Mouse (Mus musculus) hindbrain, postnatal 0 days (tissue): ENCODE results near the gene Bcl9. TPM values are rescaled to one million over a fixed set of nuclear protein-coding genes. Genes with fewer than 3 reads are reported as not detected.
A peak's percentile ranks its signal among the peaks of the same experiment; 100 is the strongest.

Source experiments
- ATAC-seq: fragments of 200-750 bp; cut with Nextera tagmentation; 2 replicates; pipeline ENCODE4 v1.8.0; 2017; ENCODE audit warnings: mild to moderate bottlenecking, moderate TSS enrichment, moderate library complexity
- DNase-seq: peaks from one replicate; pipeline ENCODE4 v3.0.0-alpha.2; 2015; ENCODE audit warnings: low spot score
- H3K27ac ChIP-seq: fragments of 300-500 bp; sonication (generic); 2 replicates; pipeline ENCODE4 v1.5.1; 2014; ENCODE audit warnings: mild to moderate bottlenecking
- H3K27me3 ChIP-seq: fragments of 300-500 bp; sonication (generic); 2 replicates; pipeline ENCODE4 v1.6.1; 2014; ENCODE audit warnings: low read length, mixed read lengths; ENCODE audit not compliant: insufficient read depth
- H3K36me3 ChIP-seq: fragments of 300-500 bp; sonication (generic); 2 replicates; pipeline ENCODE4 v1.6.1; 2014; ENCODE audit warnings: low read length, mixed read lengths; ENCODE audit not compliant: insufficient read depth
- H3K4me1 ChIP-seq: fragments of 300-500 bp; sonication (generic); 2 replicates; pipeline ENCODE4 v1.6.1; 2014; ENCODE audit warnings: antibody characterized with exemption, low read length, mixed read lengths; ENCODE audit not compliant: insufficient read depth
- H3K4me2 ChIP-seq: fragments of 300-500 bp; sonication (generic); 2 replicates; pipeline ENCODE4 v1.6.1; 2014; ENCODE audit warnings: low read depth, mild to moderate bottlenecking, low read length, moderate library complexity, mixed read lengths
- H3K4me3 ChIP-seq: fragments of 300-500 bp; sonication (generic); 2 replicates; pipeline ENCODE4 v1.5.1; 2014; ENCODE audit warnings: low read length
- H3K9ac ChIP-seq: fragments of 300-500 bp; sonication (generic); replicated peaks from 2 replicates; pipeline ENCODE4 v1.6.1; 2014; ENCODE audit warnings: mild to moderate bottlenecking, low read length, moderate library complexity, mixed read lengths
- H3K9me3 ChIP-seq: fragments of 300-500 bp; sonication (generic); 2 replicates; pipeline ENCODE4 v1.6.1; 2016; ENCODE audit warnings: low read length, mixed read lengths
- CTCF ChIP-seq: IDR thresholded peaks from 2 replicates; pipeline ENCODE4 v1.5.1; 2016; ENCODE audit warnings: antibody characterized with exemption, control low read depth, low read depth
- WGBS: fragments of 180-500 bp; shearing (Covaris S2); extraction: QIAGEN DNeasy Blood & Tissue Kit; methylation state at CpG from one replicate; pipeline ENCODE4 v1.1.7; 2014; 5-methylcytosine and 5-hydroxymethylcytosine counted together
- polyA plus RNA-seq: library from polyadenylated mRNA; unstranded; fragments of >200 nt; fragmentation: Nextera tagmentation; extraction: Ambion mirVana; gene quantifications from 2 replicates; pipeline ENCODE4 v1.2.1, GENCODE M21; 2015
- total RNA-seq: library from RNA; depleted of rRNA; stranded (reverse); fragments of >200 nt; gene quantifications from 2 replicates; pipeline ENCODE4 v1.2.3, GENCODE M21; 2014

Bcl9 gene
- total and polyA plus RNA-seq, 2 experiments from 2014 or later = 30.3 to 53.8 TPM

GRCm38 (mm10) chr3:97296941-97297552 is 670 bp downstream of the Bcl9 start:
- peak overlapping the region; percentile 86 for H3K4me2 ChIP-seq
- 1% methylated on average over 16 of the region's 16 CpGs for WGBS
- H3K4me1 ChIP-seq = peaks cover 15% of the 10 kb centered on the region
- H3K27ac ChIP-seq = peak overlapping the region; percentile 97
- ATAC-seq (peak; percentile 67), DNase-seq (peak; percentile 56)
- H3K27me3 ChIP-seq = no peaks in the 10 kb centered on the region
- no peaks in the 10 kb centered on the region for H3K9me3 ChIP-seq
- 0 out of 2 replicates have a peak, but pooled peaks have one; percentile 2 for TF ChIP-seq CTCF
- peak overlapping the region; percentile 82 for H3K9ac ChIP-seq
- no peaks in the 10 kb centered on the region for H3K36me3 ChIP-seq
- H3K4me3 ChIP-seq = peak overlapping the region; percentile 74

- Histone ChIP-seq H3K36me3 (no peaks in the 10 kb centered on the region), H3K4me2 (no peak overlapping the region), H3K4me3 (no peak overlapping the region), H3K27me3 (no peaks in the 10 kb centered on the region), H3K9ac (no peak overlapping the region), H3K27ac (no peak overlapping the region), H3K9me3 (no peaks in the 10 kb centered on the region), H3K4me1 (peaks cover 15% of the 10 kb centered on the region)
- TF ChIP-seq CTCF = no peak
- 78% methylated on average over 9 of the region's 9 CpGs for WGBS
- no peak for DNase-seq
- ATAC-seq = no peak
These were observed 3.4 kb downstream of the Bcl9 start for GRCm38 (mm10) chr3:97294334-97294733.

GRCm38 (mm10) chr3:97284878-97285277 is 12.8 kb downstream of the Bcl9 start:
- DNase-seq = no peak
- no peaks in the 10 kb centered on the region for H3K36me3 ChIP-seq
- H3K27ac ChIP-seq = no peak overlapping the region
- no peaks in the 10 kb centered on the region for H3K9me3 ChIP-seq
- WGBS = 79% methylated on average over 4 of the region's 4 CpGs
- H3K27me3 ChIP-seq = no peaks in the 10 kb centered on the region
- H3K4me3 ChIP-seq = no peak overlapping the region
- H3K9ac ChIP-seq = no peak overlapping the region
- no peak for TF ChIP-seq CTCF
- H3K4me1 ChIP-seq = no peaks in the 10 kb centered on the region
- no peak for ATAC-seq
- H3K4me2 ChIP-seq = no peak overlapping the region

GRCm38 (mm10) chr3:97284056-97284455 is 13.7 kb downstream of the Bcl9 start:
- 85% methylated on average over 9 of the region's 9 CpGs for WGBS
- Histone ChIP-seq H3K36me3 (no peaks in the 10 kb centered on the region), H3K4me3 (no peak overlapping the region), H3K27ac (no peak overlapping the region), H3K9me3 (no peaks in the 10 kb centered on the region), H3K9ac (no peak overlapping the region), H3K4me2 (no peak overlapping the region), H3K4me1 (no peaks in the 10 kb centered on the region), H3K27me3 (no peaks in the 10 kb centered on the region)
- no peak for TF ChIP-seq CTCF
- DNase-seq (no peak), ATAC-seq (no peak)

- H3K4me3 ChIP-seq = no peak overlapping the region
- no peak for DNase-seq
- ATAC-seq = no peak
- no peak overlapping the region; the same call in 1 of the 2 replicates for H3K27ac ChIP-seq
- no peak for TF ChIP-seq CTCF
- 83% methylated on average over 7 of the region's 7 CpGs for WGBS
- H3K9ac ChIP-seq = no peak overlapping the region
- no peaks in the 10 kb centered on the region for H3K27me3 ChIP-seq
- H3K4me2 ChIP-seq = no peak overlapping the region
- no peaks in the 10 kb centered on the region for H3K9me3 ChIP-seq
- no peaks in the 10 kb centered on the region for H3K36me3 ChIP-seq
- H3K4me1 ChIP-seq = no peaks in the 10 kb centered on the region; the same call in 1 of the 2 replicates
These were observed 16.3 kb downstream of the Bcl9 start for GRCm38 (mm10) chr3:97281426-97281825.

GRCm38 (mm10) chr3:97275708-97276107 is 22.0 kb downstream of the Bcl9 start:
- ATAC-seq (no peak), DNase-seq (no peak)
- no peak for TF ChIP-seq CTCF

GRCm38 (mm10) chr3:97274516-97275230 is 23.0 kb downstream of the Bcl9 start:
- DNase-seq (no peak), ATAC-seq (no peak)
- no peak overlapping the region for H3K9ac ChIP-seq
- TF ChIP-seq CTCF = no peak
- 94% methylated on average over 15 of the region's 15 CpGs for WGBS
- no peaks in the 10 kb centered on the region for H3K27me3 ChIP-seq
- H3K4me1 ChIP-seq = no peaks in the 10 kb centered on the region; the same call in 1 of the 2 replicates
- H3K9me3 ChIP-seq = no peaks in the 10 kb centered on the region
- H3K27ac ChIP-seq = no peak overlapping the region
- H3K4me3 ChIP-seq = no peak overlapping the region
- H3K4me2 ChIP-seq = no peak overlapping the region
- no peaks in the 10 kb centered on the region for H3K36me3 ChIP-seq

More at GRCm38 (mm10) chr3:97275708-97276107, 22.0 kb downstream of the Bcl9 start:
- H3K9me3 ChIP-seq = no peaks in the 10 kb centered on the region
- H3K36me3 ChIP-seq = no peaks in the 10 kb centered on the region
- H3K27ac ChIP-seq = no peak overlapping the region
- no peak overlapping the region for H3K4me2 ChIP-seq
- no peaks in the 10 kb centered on the region for H3K27me3 ChIP-seq
- no peaks in the 10 kb centered on the region; the same call in 1 of the 2 replicates for H3K4me1 ChIP-seq
- no peak overlapping the region for H3K4me3 ChIP-seq
- H3K9ac ChIP-seq = no peak overlapping the region
- 74% methylated on average over 2 of the region's 5 CpGs for WGBS
